Mouse (Mus musculus) ES-E14 (cell line): ENCODE data around the gene Foxc1.

Experiments used
- ZC3H11A ChIP-seq: IDR thresholded peaks from 2 replicates; pipeline ENCODE4 v1.6.1; 2012; ENCODE audit warnings: low read depth, mild to moderate bottlenecking, inconsistent platforms, low read length, borderline replicate concordance
- ZNF384 ChIP-seq: IDR thresholded peaks from 2 replicates; pipeline ENCODE4 v1.6.1; 2012; ENCODE audit warnings: low read depth, low read length, inconsistent platforms

- no peak for TF ChIP-seq ZNF384
- no peak for TF ChIP-seq ZC3H11A
Observed at GRCm38 (mm10) chr13:31828446-31828845, 22.0 kb downstream of the Foxc1 start.
